Comparison of ENCODE assay signal across 10 mouse cellular contexts in genomic region chr5:45757502-45758121, GRCm38 (mm10).
A peak's percentile ranks its signal among the peaks of the same experiment; 100 is the strongest.
DNase-seq lines count a peak whose midpoint lies in the region; ATAC-seq and TF ChIP-seq lines count a peak whose summit lies in the region.
"Had no signal": no experiment of that assay in that cellular context is flagged by ENCODE, and none has a peak within 500 bp of the region (broad histone marks: within the 10 kb centered on the region; RNA-seq: fewer than 3 reads in every experiment).

No protein-coding gene starts in this region.

- ATAC-seq in hindbrain, embryonic 14.5 days (ENCODE audit: low FRiP score): no peak
- no peak for ATAC-seq in forebrain, postnatal 0 days

- no peaks in the 10 kb centered on the region for H3K4me1 ChIP-seq in hindbrain, embryonic 14.5 days (replicated peaks; ENCODE audit: control insufficient read depth, insufficient read depth, low read length)
- H3K4me1 ChIP-seq in hindbrain, embryonic 10.5 days (replicated peaks): no peaks in the 10 kb centered on the region
- no peaks in the 10 kb centered on the region for H3K4me1 ChIP-seq in forebrain, postnatal 0 days (ENCODE audit: insufficient read depth)
- H3K4me1 ChIP-seq: hindbrain, embryonic 15.5 days had no signal

- H3K9ac ChIP-seq in hindbrain, embryonic 14.5 days: no peak overlapping the region
- H3K9ac ChIP-seq in forebrain, postnatal 0 days: no peak overlapping the region
- H3K9ac ChIP-seq: hindbrain, embryonic 15.5 days had no signal

- no peaks in the 10 kb centered on the region for H3K9me3 ChIP-seq in hindbrain, embryonic 14.5 days (ENCODE audit: control insufficient read depth, low read length)
- no peaks in the 10 kb centered on the region for H3K9me3 ChIP-seq in hindbrain, embryonic 10.5 days
- no peaks in the 10 kb centered on the region for H3K9me3 ChIP-seq in forebrain, postnatal 0 days (ENCODE audit: low read length)
- H3K9me3 ChIP-seq: hindbrain, embryonic 15.5 days had no signal

- H3K36me3 ChIP-seq in hindbrain, embryonic 14.5 days (replicated peaks; ENCODE audit: control insufficient read depth, insufficient read depth): no peaks in the 10 kb centered on the region
- H3K36me3 ChIP-seq in hindbrain, embryonic 10.5 days: 0 out of 2 replicates have a peak, but pooled peaks cover 3% of the 10 kb centered on the region
- H3K36me3 ChIP-seq in forebrain, postnatal 0 days (ENCODE audit: insufficient read depth): no peaks in the 10 kb centered on the region
- H3K36me3 ChIP-seq: hindbrain, embryonic 15.5 days had no signal

- peak; percentile 47 for TF ChIP-seq CTCF in forebrain, postnatal 0 days (IDR thresholded peaks at IDR 0.05; ENCODE audit: low read depth)

- no peak overlapping the region for H3K4me2 ChIP-seq in hindbrain, embryonic 14.5 days (replicated peaks)
- H3K4me2 ChIP-seq in forebrain, postnatal 0 days (ENCODE audit: low read depth): no peak overlapping the region
- H3K4me2 ChIP-seq: hindbrain, embryonic 15.5 days had no signal

- no peaks in the 10 kb centered on the region for H3K27me3 ChIP-seq in hindbrain, embryonic 14.5 days (ENCODE audit: control insufficient read depth, insufficient read depth, low read length)
- no peaks in the 10 kb centered on the region for H3K27me3 ChIP-seq in hindbrain, embryonic 10.5 days (ENCODE audit: insufficient read depth, poor library complexity, severe bottlenecking)
- H3K27me3 ChIP-seq in forebrain, postnatal 0 days (ENCODE audit: insufficient read depth, low read length): no peaks in the 10 kb centered on the region
- H3K27me3 ChIP-seq: hindbrain, embryonic 15.5 days had no signal

- no peak overlapping the region for H3K27ac ChIP-seq in hindbrain, embryonic 14.5 days
- no peak overlapping the region for H3K27ac ChIP-seq in hindbrain, embryonic 10.5 days
- H3K27ac ChIP-seq in forebrain, postnatal 0 days (ENCODE audit: low read depth, low read length): no peak overlapping the region
- H3K27ac ChIP-seq: hindbrain, embryonic 15.5 days; macrophage had no signal

- peak; percentile 44 for DNase-seq in hindbrain, embryonic 14.5 days (ENCODE audit: low spot score)
- DNase-seq in hindbrain, embryonic 10.5 days (ENCODE audit: low spot score): no peak
- peak; percentile 34 for DNase-seq in 3T3-L1 (ENCODE audit: low read depth, low spot score)
- peak; percentile 12 for DNase-seq in CD4-positive helper T cell, adult 2 months (ENCODE audit: low read depth, low spot score)
- DNase-seq in forebrain, postnatal 0 days: peak; percentile 10
- DNase-seq in urinary bladder, adult 2 months (ENCODE audit: low spot score): no peak
- no peak for DNase-seq in adrenal gland, postnatal 25 days
- DNase-seq: layer of hippocampus, adult 9-11 months had no signal

- no peak overlapping the region for H3K4me3 ChIP-seq in hindbrain, embryonic 14.5 days (replicated peaks; ENCODE audit: low read length)
- no peak overlapping the region for H3K4me3 ChIP-seq in hindbrain, embryonic 10.5 days
- H3K4me3 ChIP-seq in forebrain, postnatal 0 days (ENCODE audit: low read depth, low read length): no peak overlapping the region
- H3K4me3 ChIP-seq: hindbrain, embryonic 15.5 days had no signal

- 92% methylated on average over 4 of the region's 4 CpGs for WGBS in hindbrain, embryonic 14.5 days
- WGBS in hindbrain, embryonic 10.5 days: 93% methylated on average over 4 of the region's 4 CpGs
- 92% methylated on average over 4 of the region's 4 CpGs for WGBS in forebrain, postnatal 0 days

Comparison
In these comparisons a context has a peak if more than half of its experiments do, and no peak if none do; other contexts are left out.
1. DNase-seq: peak in hindbrain, embryonic 14.5 days (single experiment), 3T3-L1 (single experiment), CD4-positive helper T cell, adult 2 months (single experiment) and forebrain, postnatal 0 days (single experiment); none in hindbrain, embryonic 10.5 days (single experiment), urinary bladder, adult 2 months (single experiment) and adrenal gland, postnatal 25 days (single experiment).